Mouse (Mus musculus) liver, embryonic 15.5 days (tissue): ENCODE measurements around the gene Dennd5a. TPM values are rescaled to one million over a fixed set of nuclear protein-coding genes. Genes with fewer than 3 reads are reported as not detected.

Experiments
- ATAC-seq: fragments of 200-750 bp; cut with Nextera tagmentation; 2 replicates; pipeline ENCODE4 v1.8.0; 2017; ENCODE audit warnings: moderate number of reproducible peaks, mild to moderate bottlenecking, moderate library complexity; ENCODE audit not compliant: insufficient read depth
- H3K27ac ChIP-seq: fragments of 300-500 bp; sonication (generic); replicated peaks from 2 replicates; pipeline ENCODE4 v1.5.1; 2015; ENCODE audit warnings: mild to moderate bottlenecking, inconsistent platforms
- H3K27me3 ChIP-seq: fragments of 300-500 bp; sonication (generic); 2 replicates; pipeline ENCODE4 v1.6.1; 2015; ENCODE audit warnings: mild to moderate bottlenecking, inconsistent platforms
- H3K36me3 ChIP-seq: fragments of 300-500 bp; sonication (generic); replicated peaks from 2 replicates; pipeline ENCODE4 v1.6.1; 2015; ENCODE audit warnings: moderate library complexity, mild to moderate bottlenecking, inconsistent platforms
- H3K4me1 ChIP-seq: fragments of 300-500 bp; sonication (generic); replicated peaks from 2 replicates; pipeline ENCODE4 v1.6.1; 2015; ENCODE audit warnings: inconsistent platforms
- H3K4me2 ChIP-seq: fragments of 300-500 bp; sonication (generic); 2 replicates; pipeline ENCODE4 v1.6.1; 2015; ENCODE audit warnings: moderate library complexity, mild to moderate bottlenecking, inconsistent platforms
- H3K4me3 ChIP-seq: fragments of 300-500 bp; sonication (generic); replicated peaks from 2 replicates; pipeline ENCODE4 v1.5.1; 2015; ENCODE audit warnings: mild to moderate bottlenecking, inconsistent platforms
- H3K9ac ChIP-seq: fragments of 300-500 bp; sonication (generic); 2 replicates; pipeline ENCODE4 v1.6.1; 2015; ENCODE audit warnings: moderate library complexity, mild to moderate bottlenecking, inconsistent platforms
- H3K9me3 ChIP-seq: fragments of 300-500 bp; sonication (generic); replicated peaks from 2 replicates; pipeline ENCODE4 v1.6.1; 2016; ENCODE audit warnings: inconsistent platforms
- WGBS: fragments of 180-500 bp; shearing (Covaris S2); methylation state at CpG from one replicate; pipeline ENCODE4 v1.1.7; 2015; ENCODE audit warnings: mixed read lengths; ENCODE audit not compliant: insufficient replicate concordance; 5-methylcytosine and 5-hydroxymethylcytosine counted together
- polyA plus RNA-seq: library from polyadenylated mRNA; unstranded; fragments of >200 nt; fragmentation: Nextera tagmentation; extraction: Ambion mirVana; gene quantifications from 2 replicates; pipeline ENCODE4 v1.2.1, GENCODE M21; 2015

The Dennd5a gene
- polyA plus RNA-seq, 1 experiment from 2014 or later: 7.1 TPM

DNA sequence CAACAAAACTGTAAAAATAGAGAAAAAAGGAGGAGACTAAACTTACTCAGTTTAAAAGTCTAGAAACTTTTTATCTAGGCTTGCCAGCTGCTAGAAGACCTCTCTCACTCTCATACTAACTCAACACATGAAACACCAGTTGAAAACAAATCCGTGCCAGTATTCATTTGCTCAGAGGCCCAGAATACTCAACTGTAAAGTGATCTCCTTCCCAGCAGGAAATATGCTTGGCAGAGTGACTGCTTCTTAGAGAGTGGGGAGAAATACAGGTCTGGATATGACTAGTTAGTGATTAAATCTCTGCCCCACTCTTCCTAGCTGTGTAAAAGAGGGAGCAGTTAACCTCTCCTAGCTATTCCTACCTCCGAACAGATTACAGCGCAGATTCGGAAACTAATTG is 2.3 kb upstream of the Dennd5a start:
- no peak overlapping the region for H3K9ac ChIP-seq
- H3K27me3 ChIP-seq: peaks cover 16% of the 10 kb centered on the region; the same call in 1 of the 2 replicates
- H3K4me2 ChIP-seq: no peak overlapping the region
- no peaks in the 10 kb centered on the region for H3K9me3 ChIP-seq
- ATAC-seq: no peak
- no peaks in the 10 kb centered on the region for H3K36me3 ChIP-seq
- no peak overlapping the region for H3K27ac ChIP-seq
- no peak overlapping the region for H3K4me3 ChIP-seq
- 77% methylated on average over 4 of the region's 4 CpGs for WGBS
- H3K4me1 ChIP-seq: peaks cover 27% of the 10 kb centered on the region

DNA sequence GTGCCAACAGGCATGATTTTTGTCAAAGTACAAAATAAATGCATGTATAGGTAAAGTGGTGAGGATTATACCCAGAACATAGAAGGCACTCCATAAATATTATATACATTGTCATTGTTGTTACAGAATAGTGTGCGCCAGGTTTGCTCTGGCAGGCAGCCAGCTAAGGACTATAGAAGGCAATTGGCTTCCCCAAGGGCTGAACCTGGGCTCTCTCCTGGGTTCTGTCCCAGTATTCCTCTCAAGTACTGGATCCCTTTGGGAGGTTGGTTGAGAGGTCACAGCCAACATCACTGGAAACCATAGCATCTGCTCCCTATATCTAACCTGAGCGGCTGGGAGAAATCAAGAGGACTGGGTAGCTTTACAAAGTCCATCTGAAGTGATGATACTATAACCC is 1.3 kb upstream of the Dennd5a start:
- WGBS: 77% methylated on average over 2 of the region's 2 CpGs
- Histone ChIP-seq H3K9ac (no peak overlapping the region), H3K4me2 (no peak overlapping the region), H3K36me3 (no peaks in the 10 kb centered on the region), H3K4me3 (no peak overlapping the region), H3K4me1 (peaks cover 37% of the 10 kb centered on the region), H3K27me3 (peaks cover 16% of the 10 kb centered on the region; the same call in 1 of the 2 replicates), H3K9me3 (no peaks in the 10 kb centered on the region), H3K27ac (no peak overlapping the region)
- ATAC-seq: no peak

- peak overlapping the region; percentile 78 for H3K4me3 ChIP-seq
- H3K9ac ChIP-seq: peak overlapping the region; percentile 88
- H3K27ac ChIP-seq: peak overlapping the region; percentile 81; the same call in 1 of the 2 replicates
- H3K36me3 ChIP-seq: no peaks in the 10 kb centered on the region
- H3K4me1 ChIP-seq: peaks cover 42% of the 10 kb centered on the region
- WGBS: 12% methylated on average over 13 of the region's 13 CpGs
- H3K4me2 ChIP-seq: peak overlapping the region; percentile 89
- ATAC-seq: no peak; the same call in 1 of the 2 replicates
- H3K27me3 ChIP-seq: peaks cover 16% of the 10 kb centered on the region; the same call in 1 of the 2 replicates
- no peaks in the 10 kb centered on the region for H3K9me3 ChIP-seq
These were observed 414 bp upstream of the Dennd5a start for GRCm38 (mm10) chr7:109960613-109961154.

DNA sequence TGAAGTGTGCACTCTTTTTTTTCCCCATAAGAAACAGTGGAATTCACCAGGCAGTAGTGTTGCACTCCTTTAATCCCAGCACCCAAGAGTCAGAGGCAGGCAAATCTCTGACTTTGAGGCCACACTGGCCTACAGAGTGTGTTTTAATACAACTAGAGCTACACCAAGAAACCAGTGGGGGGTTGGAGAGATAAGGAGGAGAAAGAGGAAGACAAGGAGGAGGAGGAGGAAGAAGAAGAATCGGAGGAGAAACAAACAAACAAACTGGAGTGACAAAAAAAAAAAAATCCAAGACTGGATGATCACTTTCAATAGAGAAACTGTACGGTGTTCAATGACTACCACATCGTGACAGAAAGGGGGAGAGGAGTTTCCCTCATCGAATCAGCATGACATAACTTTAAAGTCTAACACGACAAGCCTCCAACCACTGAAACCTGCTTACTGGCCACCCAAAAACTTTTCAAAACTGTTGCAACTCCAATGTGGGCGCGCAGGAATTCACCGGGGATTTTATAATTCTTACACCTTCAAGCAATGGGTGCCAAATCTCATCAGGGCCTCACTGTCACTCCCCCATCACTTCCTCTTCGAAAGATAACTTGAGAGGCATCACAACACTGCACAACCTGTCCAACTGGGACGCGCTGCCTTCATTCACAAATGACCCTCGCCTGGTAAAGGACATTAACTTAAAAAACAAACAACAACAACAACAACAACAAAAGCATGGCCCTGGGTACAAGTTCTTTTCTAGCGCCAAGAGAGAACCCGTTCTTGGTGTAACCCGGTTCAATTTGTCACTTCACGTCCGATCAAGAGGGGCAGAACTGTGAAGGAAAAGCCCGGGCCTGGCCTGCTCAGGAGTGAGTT is 1.2 kb downstream of the Dennd5a start:
- H3K27ac ChIP-seq: peak overlapping the region; percentile 81
- H3K4me1 ChIP-seq: peaks cover 55% of the 10 kb centered on the region
- H3K4me3 ChIP-seq: peak overlapping the region; percentile 78
- 2% methylated on average over 18 of the region's 18 CpGs for WGBS
- no peaks in the 10 kb centered on the region for H3K36me3 ChIP-seq
- ATAC-seq: peak; percentile 36
- H3K27me3 ChIP-seq: peaks cover 16% of the 10 kb centered on the region; the same call in 1 of the 2 replicates
- H3K9me3 ChIP-seq: no peaks in the 10 kb centered on the region
- peak overlapping the region; percentile 89 for H3K4me2 ChIP-seq
- peak overlapping the region; percentile 88 for H3K9ac ChIP-seq

DNA sequence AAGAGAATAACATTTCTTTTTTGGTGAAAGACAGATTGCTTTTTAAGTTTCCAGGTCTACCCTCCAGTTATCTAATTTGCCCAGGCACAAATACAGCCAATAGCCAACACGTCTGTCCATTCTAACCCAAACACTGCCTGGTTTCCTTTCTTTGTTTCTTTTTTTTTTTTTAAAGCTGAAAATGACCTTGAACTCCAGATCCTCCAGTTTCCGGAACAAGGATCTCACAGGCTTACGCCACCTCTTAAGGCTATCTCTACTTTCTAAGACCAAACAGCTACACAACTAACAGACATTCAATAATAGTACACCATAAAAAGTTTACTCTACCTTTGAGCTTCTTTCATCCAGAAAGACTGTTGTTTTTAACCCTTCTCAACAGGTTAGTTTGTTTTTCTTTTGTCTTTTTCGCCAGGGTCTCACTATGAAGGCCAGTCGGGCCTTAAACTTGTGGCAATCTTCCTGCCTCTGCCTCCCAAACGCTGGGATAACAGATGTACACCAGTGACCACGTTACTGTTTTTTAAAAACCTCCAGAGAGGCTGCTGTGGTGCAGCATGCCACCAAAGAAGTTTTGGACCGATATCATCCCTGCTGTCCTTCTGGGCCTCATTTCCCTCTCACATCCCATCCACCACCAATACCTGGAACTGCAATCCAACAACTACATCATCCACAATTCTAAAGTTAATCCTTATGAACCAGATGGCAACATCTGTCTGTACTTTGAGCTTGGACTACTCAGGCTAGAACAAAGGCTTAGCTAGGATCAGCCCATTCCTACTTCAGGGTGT is 2.1 kb downstream of the Dennd5a start:
- Histone ChIP-seq H3K27me3 (peaks cover 16% of the 10 kb centered on the region; the same call in 1 of the 2 replicates), H3K9ac (no peak overlapping the region), H3K4me2 (peak overlapping the region; percentile 89), H3K4me1 (peaks cover 55% of the 10 kb centered on the region), H3K9me3 (no peaks in the 10 kb centered on the region), H3K27ac (no peak overlapping the region), H3K4me3 (peak overlapping the region; percentile 78; the same call in 1 of the 2 replicates), H3K36me3 (no peaks in the 10 kb centered on the region)
- no peak for ATAC-seq
- 62% methylated on average over 8 of the region's 8 CpGs for WGBS

GRCm38 (mm10) chr7:109954622-109955401 is 5.5 kb downstream of the Dennd5a start:
- no peak overlapping the region for H3K4me3 ChIP-seq
- H3K36me3 ChIP-seq: no peaks in the 10 kb centered on the region
- 52% methylated on average over 6 of the region's 6 CpGs for WGBS
- no peak for ATAC-seq
- peaks cover 48% of the 10 kb centered on the region for H3K4me1 ChIP-seq
- H3K9me3 ChIP-seq: no peaks in the 10 kb centered on the region
- no peak overlapping the region for H3K4me2 ChIP-seq
- no peak overlapping the region for H3K27ac ChIP-seq
- no peaks in the 10 kb centered on the region for H3K27me3 ChIP-seq
- no peak overlapping the region for H3K9ac ChIP-seq

DNA sequence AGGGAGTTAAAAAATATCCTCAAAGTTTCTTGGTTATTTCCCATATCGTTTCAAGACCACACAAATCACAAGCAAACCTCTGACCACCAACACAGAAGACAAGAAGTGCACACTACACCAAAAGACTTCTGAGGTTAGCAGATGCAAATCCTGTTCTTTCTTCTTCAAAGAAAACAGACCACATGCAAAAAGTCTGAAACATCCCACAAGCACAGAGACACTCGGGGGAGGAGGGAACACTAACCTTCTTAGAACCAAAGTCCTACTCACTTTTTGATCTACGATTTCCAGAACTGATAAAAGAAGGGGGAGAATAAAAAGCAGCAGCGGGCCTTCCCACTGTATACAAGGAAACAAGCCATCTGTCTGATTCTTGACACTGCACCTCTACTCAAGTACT is 9.0 kb downstream of the Dennd5a start:
- ATAC-seq: no peak
- 54% methylated on average over 4 of the region's 4 CpGs for WGBS

GRCm38 (mm10) chr7:109944421-109945034 is 15.7 kb downstream of the Dennd5a start:
- 65% methylated on average over 6 of the region's 6 CpGs for WGBS
- no peak overlapping the region for H3K27ac ChIP-seq
- no peak for ATAC-seq

More for the DNA sequence above, 9.0 kb downstream of the Dennd5a start:
- Histone ChIP-seq H3K36me3 (no peaks in the 10 kb centered on the region), H3K9me3 (no peaks in the 10 kb centered on the region), H3K4me1 (peaks cover 17% of the 10 kb centered on the region), H3K4me3 (no peak overlapping the region), H3K27me3 (no peaks in the 10 kb centered on the region), H3K9ac (no peak overlapping the region), H3K27ac (no peak overlapping the region), H3K4me2 (no peak overlapping the region)

GRCm38 (mm10) chr7:109929628-109930027 is 30.6 kb downstream of the Dennd5a start:
- H3K9ac ChIP-seq: no peak overlapping the region
- no peak for ATAC-seq
- H3K4me3 ChIP-seq: no peak overlapping the region
- peaks cover 15% of the 10 kb centered on the region for H3K36me3 ChIP-seq
- no peak overlapping the region for H3K27ac ChIP-seq
- no peaks in the 10 kb centered on the region for H3K27me3 ChIP-seq
- H3K9me3 ChIP-seq: no peaks in the 10 kb centered on the region
- H3K4me1 ChIP-seq: no peaks in the 10 kb centered on the region
- H3K4me2 ChIP-seq: no peak overlapping the region

More at GRCm38 (mm10) chr7:109944421-109945034, 15.7 kb downstream of the Dennd5a start:
- Histone ChIP-seq H3K27me3 (no peaks in the 10 kb centered on the region), H3K4me2 (no peak overlapping the region), H3K9ac (no peak overlapping the region), H3K4me3 (no peak overlapping the region), H3K4me1 (peaks cover 8% of the 10 kb centered on the region; the same call in 1 of the 2 replicates), H3K36me3 (no peaks in the 10 kb centered on the region), H3K9me3 (no peaks in the 10 kb centered on the region)

DNA sequence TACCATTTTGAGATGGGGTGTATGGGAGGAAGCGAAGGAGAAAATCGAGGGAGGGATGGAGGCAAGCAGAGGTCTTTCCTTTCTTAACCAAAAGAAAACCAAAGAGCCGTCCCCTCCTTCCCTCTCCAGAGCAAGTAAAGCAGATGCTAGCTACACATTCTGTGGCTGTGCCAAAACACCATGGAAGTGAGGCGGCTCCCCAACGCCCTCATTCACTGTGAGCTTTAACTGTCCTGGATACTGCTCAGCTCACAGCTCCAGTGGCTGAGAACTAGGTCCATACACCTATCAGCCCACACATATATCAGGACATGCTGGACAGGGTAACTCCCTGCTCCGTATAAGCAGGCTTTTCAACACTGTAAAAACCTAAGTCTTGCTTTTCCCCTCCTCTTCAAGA is 31.9 kb downstream of the Dennd5a start:
- Histone ChIP-seq H3K27ac (no peak overlapping the region), H3K9ac (no peak overlapping the region), H3K4me3 (no peak overlapping the region), H3K4me1 (no peaks in the 10 kb centered on the region), H3K36me3 (peaks cover 7% of the 10 kb centered on the region), H3K27me3 (no peaks in the 10 kb centered on the region), H3K4me2 (no peak overlapping the region), H3K9me3 (no peaks in the 10 kb centered on the region)
- 75% methylated on average over 6 of the region's 6 CpGs for WGBS
- no peak for ATAC-seq
